Mouse (Mus musculus) MEL (cell line): Measurements from ENCODE around the gene Pfkm. TPM values are rescaled to one million over a fixed set of nuclear protein-coding genes. Genes with fewer than 3 reads are reported as not detected.

ENCODE experiments used
- DNase-seq: peaks from one replicate; pipeline ENCODE4 v3.0.0; 2011; ENCODE audit warnings: low read depth, low spot score
- H3K27ac ChIP-seq: 2 replicates; pipeline ENCODE4 v1.5.1; 2012; ENCODE audit warnings: low read depth, mild to moderate bottlenecking, control low read depth, low read length, moderate library complexity; ENCODE audit not compliant: control insufficient read depth
- H3K27me3 ChIP-seq, 2 experiments: fragments of 150-350 bp in 1 of 2; sonication (generic) in 1 of 2; 2 replicates each; pipeline ENCODE4 v1.6.1; 2012; ENCODE audit warnings: low read length in 2 of 2, mild to moderate bottlenecking in 2 of 2, improper control_type of control experiment in 1 of 2, moderate library complexity in 1 of 2; ENCODE audit not compliant: insufficient read depth in 2 of 2, control insufficient read depth in 1 of 2
- H3K36me3 ChIP-seq, 2 experiments: 2 replicates each; pipeline ENCODE4 v1.6.1; 2012 to 2014; ENCODE audit warnings: low read length in 2 of 2, improper control_type of control experiment in 1 of 2, inconsistent platforms in 1 of 2, mild to moderate bottlenecking in 1 of 2; ENCODE audit not compliant: insufficient read depth in 2 of 2, control insufficient read depth in 1 of 2
- H3K4me1 ChIP-seq, 2 experiments: fragments of 150-350 bp in 1 of 2; sonication (generic) in 1 of 2; 2 replicates each; pipeline ENCODE4 v1.6.1; 2012; ENCODE audit warnings: low read length in 2 of 2, improper control_type of control experiment in 1 of 2, mild to moderate bottlenecking in 1 of 2; ENCODE audit not compliant: insufficient read depth in 2 of 2, control insufficient read depth in 1 of 2
- H3K4me3 ChIP-seq, 2 experiments: fragments of 150-350 bp in 1 of 2; sonication (generic) in 1 of 2; 2 replicates each; pipeline ENCODE4 v1.5.1; 2012; ENCODE audit warnings: low read depth in 2 of 2, low read length in 2 of 2, mild to moderate bottlenecking in 2 of 2, moderate library complexity in 2 of 2, control low read depth in 1 of 2, improper control_type of control experiment in 1 of 2; ENCODE audit not compliant: control insufficient read depth in 1 of 2, insufficient read depth in 1 of 2
- H3K79me2 ChIP-seq: 2 replicates; pipeline ENCODE4 v1.6.1; 2012; ENCODE audit warnings: mild to moderate bottlenecking, low read length, moderate library complexity; ENCODE audit not compliant: control insufficient read depth, poor library complexity, insufficient read depth
- H3K9ac ChIP-seq: 2 replicates; pipeline ENCODE4 v1.6.1; 2012; ENCODE audit warnings: low read depth, mild to moderate bottlenecking, control low read depth, low read length, moderate library complexity; ENCODE audit not compliant: control insufficient read depth, poor library complexity, severe bottlenecking
- H3K9me3 ChIP-seq: fragments of 150-350 bp; sonication (generic); replicated peaks from 2 replicates; pipeline ENCODE4 v1.6.1; 2012; ENCODE audit warnings: mild to moderate bottlenecking, low read length, improper control_type of control experiment, moderate library complexity; ENCODE audit not compliant: insufficient read depth
- BHLHE40 ChIP-seq: IDR thresholded peaks from 2 replicates; pipeline ENCODE4 v1.6.1; 2012; ENCODE audit warnings: low read depth, mild to moderate bottlenecking, inconsistent platforms, low read length, improper control_type of control experiment, borderline replicate concordance
- CHD1 ChIP-seq: IDR thresholded peaks from 2 replicates; pipeline ENCODE4 v1.6.1; 2012; ENCODE audit warnings: low read depth, mild to moderate bottlenecking, inconsistent platforms, low read length, improper control_type of control experiment
- E2F4 ChIP-seq: IDR thresholded peaks from 2 replicates; pipeline ENCODE4 v1.6.1; 2011; ENCODE audit warnings: low read depth, low read length, improper control_type of control experiment, borderline replicate concordance
- EP300 ChIP-seq, 2 experiments: IDR thresholded peaks; 2 replicates each; pipeline ENCODE4 v1.6.1; 2011; ENCODE audit warnings: improper control_type of control experiment in 2 of 2, low read length in 2 of 2, low read depth in 1 of 2, mild to moderate bottlenecking in 1 of 2
- ETS1 ChIP-seq: IDR thresholded peaks from 2 replicates; pipeline ENCODE4 v1.6.1; 2012; ENCODE audit warnings: low read depth, mild to moderate bottlenecking, inconsistent platforms, low read length, improper control_type of control experiment, moderate library complexity
- GATA1 ChIP-seq: IDR thresholded peaks from 2 replicates; pipeline ENCODE4 v1.6.1; 2011; ENCODE audit warnings: low read depth, low read length, improper control_type of control experiment
- HCFC1 ChIP-seq: IDR thresholded peaks from 2 replicates; pipeline ENCODE4 v1.6.1; 2012; ENCODE audit warnings: low read depth, mild to moderate bottlenecking, inconsistent platforms, low read length, improper control_type of control experiment, moderate library complexity
- JUND ChIP-seq: IDR thresholded peaks from 2 replicates; pipeline ENCODE4 v1.6.1; 2011; ENCODE audit warnings: low read depth, mild to moderate bottlenecking, improper control_type of control experiment, low read length
- KAT2A ChIP-seq: conservative IDR thresholded peaks from 2 replicates; pipeline ENCODE4 v1.6.1; 2012; ENCODE audit warnings: low read depth, low read length, improper control_type of control experiment, inconsistent platforms
- MAFK ChIP-seq: IDR thresholded peaks from 2 replicates; pipeline ENCODE4 v1.6.1; 2011; ENCODE audit warnings: low read depth, mild to moderate bottlenecking, low read length, improper control_type of control experiment, borderline replicate concordance
- MAX ChIP-seq: IDR thresholded peaks from 2 replicates; pipeline ENCODE4 v1.6.1; 2011; ENCODE audit warnings: low read length, improper control_type of control experiment
- MAZ ChIP-seq: IDR thresholded peaks from 2 replicates; pipeline ENCODE4 v1.6.1; 2012; ENCODE audit warnings: low read depth, mild to moderate bottlenecking, inconsistent platforms, low read length, improper control_type of control experiment
- MEF2A ChIP-seq: IDR thresholded peaks from 2 replicates; pipeline ENCODE4 v1.6.1; 2014; ENCODE audit warnings: low read depth, mild to moderate bottlenecking, inconsistent platforms, low read length, improper control_type of control experiment; ENCODE audit not compliant: poor library complexity, insufficient replicate concordance, severe bottlenecking; ENCODE audit errors: extremely low read depth
- MXI1 ChIP-seq: IDR thresholded peaks from 2 replicates; pipeline ENCODE4 v1.6.1; 2011; ENCODE audit warnings: mild to moderate bottlenecking, low read depth, low read length, improper control_type of control experiment
- MYC ChIP-seq: IDR thresholded peaks from 2 replicates; pipeline ENCODE4 v1.6.1; 2011; ENCODE audit warnings: low read depth, mild to moderate bottlenecking, low read length, improper control_type of control experiment, moderate library complexity
- NELFE ChIP-seq: IDR thresholded peaks from 2 replicates; pipeline ENCODE4 v1.6.1; 2011; ENCODE audit warnings: low read depth, low read length, improper control_type of control experiment
- NRF1 ChIP-seq: IDR thresholded peaks from 2 replicates; pipeline ENCODE4 v1.6.1; 2014; ENCODE audit warnings: low read depth, mild to moderate bottlenecking, inconsistent platforms, low read length, improper control_type of control experiment, moderate library complexity; ENCODE audit not compliant: poor library complexity, insufficient read depth, severe bottlenecking
- POLR2AphosphoS5 ChIP-seq: IDR thresholded peaks from 2 replicates; pipeline ENCODE4 v1.6.1; 2012; ENCODE audit warnings: low read depth, borderline replicate concordance, mild to moderate bottlenecking, inconsistent platforms, low read length, moderate library complexity, mixed read lengths
- RAD21 ChIP-seq: IDR thresholded peaks from 2 replicates; pipeline ENCODE4 v1.6.1; 2011; ENCODE audit warnings: mild to moderate bottlenecking, low read depth, low read length, improper control_type of control experiment
- RCOR1 ChIP-seq: IDR thresholded peaks from 2 replicates; pipeline ENCODE4 v1.6.1; 2012; ENCODE audit warnings: low read depth, mild to moderate bottlenecking, inconsistent platforms, low read length, improper control_type of control experiment
- SIN3A ChIP-seq: IDR thresholded peaks from 2 replicates; pipeline ENCODE4 v1.6.1; 2012; ENCODE audit warnings: low read length, improper control_type of control experiment, inconsistent platforms
- SMC3 ChIP-seq: IDR thresholded peaks from 2 replicates; pipeline ENCODE4 v1.6.1; 2011; ENCODE audit warnings: low read depth, low read length, improper control_type of control experiment
- TCF12 ChIP-seq: IDR thresholded peaks from 2 replicates; pipeline ENCODE4 v1.6.1; 2014; ENCODE audit warnings: low read depth, mild to moderate bottlenecking, inconsistent platforms, low read length, improper control_type of control experiment, moderate library complexity
- ZC3H11A ChIP-seq: IDR thresholded peaks from 2 replicates; pipeline ENCODE4 v1.6.1; 2012; ENCODE audit warnings: low read depth, mild to moderate bottlenecking, inconsistent platforms, low read length, improper control_type of control experiment
- ZKSCAN1 ChIP-seq: IDR thresholded peaks from 2 replicates; pipeline ENCODE4 v1.6.1; 2012; ENCODE audit warnings: low read depth, mild to moderate bottlenecking, inconsistent platforms, low read length, improper control_type of control experiment, moderate library complexity
- ZMIZ1 ChIP-seq: IDR thresholded peaks from 2 replicates; pipeline ENCODE4 v1.6.1; 2012; ENCODE audit warnings: low read depth, mild to moderate bottlenecking, inconsistent platforms, low read length, improper control_type of control experiment, moderate library complexity
- polyA plus RNA-seq, 2 experiments: library from polyadenylated mRNA; stranded (reverse) in 1 of 2; unstranded in 1 of 2; fragments of >175 nt in 1 of 2; fragments of >200 nt in 1 of 2; gene quantifications; 2 replicates each; pipeline versions ENCODE4 v1.2.1 to v1.2.4; 2012; ENCODE audit warnings: low replicate concordance in 2 of 2, low read depth in 1 of 2; ENCODE audit not compliant: insufficient read length in 2 of 2, insufficient read depth in 1 of 2, missing spikeins in 1 of 2
- total RNA-seq: library from RNA; depleted of rRNA; stranded (reverse); fragments of 300-350 nt; gene quantifications from 2 replicates; pipeline ENCODE4 v1.2.3, GENCODE M21; 2012

The Pfkm gene
- total and polyA plus RNA-seq, 3 experiments, result 125 to 150 TPM; not detected in 1

DNA sequence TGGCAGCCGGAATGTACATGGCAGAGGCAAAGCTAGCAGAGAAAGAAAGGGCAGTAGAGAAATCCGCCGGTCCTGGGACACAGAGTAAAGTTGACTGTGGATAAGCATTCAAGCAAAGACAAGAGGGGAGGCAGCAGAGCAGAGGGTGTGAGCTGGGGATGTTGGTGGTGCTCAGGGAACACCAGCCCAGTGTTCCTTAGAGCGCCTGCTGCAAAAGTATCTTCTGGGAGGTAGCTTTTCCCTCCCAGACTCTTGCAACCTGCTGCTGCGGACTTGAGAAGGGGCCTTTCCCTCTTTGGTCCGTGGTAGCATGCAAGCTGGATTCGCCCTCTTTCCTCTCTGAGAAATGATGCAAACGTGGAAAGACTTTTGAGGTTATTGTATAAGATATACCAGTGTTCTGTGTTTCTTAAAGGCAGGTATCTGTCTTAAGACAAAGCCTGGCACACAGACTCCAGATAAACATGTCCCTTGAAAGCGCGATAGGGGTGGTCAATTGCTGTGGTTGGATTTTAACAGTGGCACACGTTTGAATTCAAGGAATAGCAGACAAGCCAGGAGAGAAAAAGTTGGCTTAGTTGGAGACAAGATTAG lies 15.4 kb downstream of the Pfkm start:
- no peak for DNase-seq
- TF ChIP-seq BHLHE40, result no peak
- TF ChIP-seq RCOR1, result peak; percentile 46; the same call in 1 of the 2 replicates
- peak; percentile 48 to 60; a peak in 3 of 4 replicates for TF ChIP-seq EP300 (IDR thresholded peaks at IDR 0.05; ENCODE audit: low read depth in 1 of 2, low read length in 2 of 2)
- no peak for TF ChIP-seq ZMIZ1
- no peak for TF ChIP-seq TCF12
- TF ChIP-seq MEF2A, result no peak
- TF ChIP-seq MYC, result no peak
- no peak; the same call in 1 of the 2 replicates for TF ChIP-seq SMC3
- 0 out of 2 replicates have a peak, but pooled peaks have one; percentile 2 for TF ChIP-seq ZC3H11A
- TF ChIP-seq GATA1, result peak; percentile 84
- no peak for TF ChIP-seq RAD21
- no peak for TF ChIP-seq MXI1
- H3K36me3 ChIP-seq, result peaks cover 6 to 40% of the 10 kb centered on the region in 2 experiments; a peak in 3 of 4 replicates
- peaks cover 9% of the 10 kb centered on the region for H3K79me2 ChIP-seq
- H3K27me3 ChIP-seq, result no peaks in the 10 kb centered on the region
- H3K9ac ChIP-seq, result peak overlapping the region; percentile 18
- peaks cover 37 to 48% of the 10 kb centered on the region in 2 experiments for H3K4me1 ChIP-seq
- H3K9me3 ChIP-seq, result no peaks in the 10 kb centered on the region
- H3K4me3 ChIP-seq, result peak overlapping the region; percentile 40 to 70
- H3K27ac ChIP-seq, result peak overlapping the region; percentile 75

DNA sequence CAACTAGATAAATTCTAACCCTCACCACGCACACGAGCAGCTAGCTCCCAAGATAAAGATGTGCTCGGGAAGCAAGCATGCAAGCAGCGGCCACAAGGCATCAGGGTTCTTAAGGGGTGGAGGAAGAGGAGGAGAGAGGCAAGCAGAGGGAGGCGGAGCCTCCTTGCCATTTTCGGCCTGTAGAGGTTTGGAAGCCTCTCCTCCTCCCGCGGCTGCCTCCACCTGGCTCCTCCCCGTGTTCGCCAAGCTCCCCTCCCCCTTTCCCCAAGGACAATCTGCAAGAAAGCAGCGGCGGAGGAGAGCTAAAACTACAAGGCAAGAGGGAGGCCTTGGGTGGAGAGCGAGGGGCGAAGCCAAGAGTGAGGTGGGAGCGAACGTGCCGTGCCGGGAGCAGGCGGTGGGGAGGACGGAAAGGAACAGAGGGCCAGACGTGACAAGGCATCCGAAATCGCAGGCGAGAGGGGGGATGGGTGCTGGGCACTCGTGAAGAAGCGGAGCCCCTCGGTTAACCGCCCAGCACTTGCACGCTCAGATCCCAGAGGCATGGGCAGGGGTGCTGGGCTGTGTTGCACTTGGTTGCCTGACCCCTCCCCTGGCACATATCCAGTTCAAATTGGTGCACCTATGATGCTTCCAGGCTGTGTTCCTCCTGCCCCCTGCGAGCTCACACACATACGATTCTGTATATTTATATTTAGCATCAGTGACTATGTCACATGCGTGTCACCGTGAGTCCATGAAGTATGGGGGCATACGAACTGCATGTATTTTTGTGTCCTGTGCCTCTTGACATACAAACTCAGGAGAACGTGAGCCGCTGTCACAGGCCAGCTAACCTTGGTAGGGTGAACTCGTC lies 16.1 kb downstream of the Pfkm start:
- H3K36me3 ChIP-seq, result peaks cover 6 to 40% of the 10 kb centered on the region in 2 experiments; a peak in 3 of 4 replicates
- no peaks in the 10 kb centered on the region for H3K27me3 ChIP-seq
- peaks cover 9% of the 10 kb centered on the region for H3K79me2 ChIP-seq
- peak overlapping the region; percentile 69 for H3K9ac ChIP-seq
- peak overlapping the region; percentile 75 for H3K27ac ChIP-seq
- no peaks in the 10 kb centered on the region for H3K9me3 ChIP-seq
- peak overlapping the region; percentile 70 to 86 for H3K4me3 ChIP-seq
- H3K4me1 ChIP-seq, result peaks cover 37 to 48% of the 10 kb centered on the region in 2 experiments
- peak; percentile 99 for DNase-seq
- 0 out of 2 replicates have a peak, but pooled peaks have one; percentile 51 for TF ChIP-seq ZKSCAN1
- peak; percentile 60; the same call in 1 of the 2 replicates for TF ChIP-seq NELFE
- 0 out of 2 replicates have a peak, but pooled peaks have one; percentile 10 for TF ChIP-seq POLR2AphosphoS5
- peak; percentile 66; the same call in 1 of the 2 replicates for TF ChIP-seq BHLHE40
- no peak for TF ChIP-seq JUND
- TF ChIP-seq CHD1, result no peak
- peak; percentile 94 for TF ChIP-seq MYC
- TF ChIP-seq KAT2A, result no peak; the same call in 1 of the 2 replicates
- 0 out of 2 replicates have a peak, but pooled peaks have one; percentile 6 for TF ChIP-seq MEF2A
- TF ChIP-seq RCOR1, result peak; percentile 1
- TF ChIP-seq MAX, result peak; percentile 64; the same call in 1 of the 2 replicates
- peak; percentile 69 for TF ChIP-seq HCFC1
- TF ChIP-seq E2F4, result no peak
- peak; percentile 17; the same call in 1 of the 2 replicates for TF ChIP-seq NRF1
- TF ChIP-seq MAFK, result no peak
- TF ChIP-seq ETS1, result peak; percentile 58; the same call in 1 of the 2 replicates
- TF ChIP-seq MAZ, result peak; percentile 84; the same call in 1 of the 2 replicates
- TF ChIP-seq SIN3A, result peak; percentile 88; the same call in 1 of the 2 replicates
- no peak for TF ChIP-seq SMC3
